Mouse (Mus musculus) liver, embryonic 11.5 days (tissue): ENCODE measurements around the gene Ccdc33. TPM values are rescaled to one million over a fixed set of nuclear protein-coding genes. Genes with fewer than 3 reads are reported as not detected.

Source experiments
- ATAC-seq: fragments of 200-750 bp; cut with Nextera tagmentation; replicated peaks from 2 replicates; pipeline ENCODE4 v1.8.0; 2017; ENCODE audit warnings: moderate number of reproducible peaks, mild to moderate bottlenecking, moderate TSS enrichment, moderate library complexity; ENCODE audit not compliant: low FRiP score
- DNase-seq: peaks from one replicate; pipeline ENCODE4 v3.0.0-alpha.2; 2017; ENCODE audit warnings: low spot score
- H3K27ac ChIP-seq: fragments of 300-500 bp; sonication (generic); 2 replicates; pipeline ENCODE4 v1.5.1; 2014; ENCODE audit warnings: mild to moderate bottlenecking, low read depth, low read length, control low read depth
- H3K27me3 ChIP-seq: fragments of 300-500 bp; sonication (generic); replicated peaks from 2 replicates; pipeline ENCODE4 v1.6.1; 2014; ENCODE audit warnings: low read length, mixed read lengths; ENCODE audit not compliant: control insufficient read depth, insufficient read depth
- H3K36me3 ChIP-seq: fragments of 300-500 bp; sonication (generic); 2 replicates; pipeline ENCODE4 v1.6.1; 2014; ENCODE audit warnings: mild to moderate bottlenecking, low read length, moderate library complexity, mixed read lengths; ENCODE audit not compliant: control insufficient read depth, insufficient read depth
- H3K4me1 ChIP-seq: fragments of 300-500 bp; sonication (generic); replicated peaks from 2 replicates; pipeline ENCODE4 v1.6.1; 2014; ENCODE audit warnings: low read length, mixed read lengths; ENCODE audit not compliant: control insufficient read depth, insufficient read depth
- H3K4me2 ChIP-seq: fragments of 300-500 bp; sonication (generic); 2 replicates; pipeline ENCODE4 v1.6.1; 2014; ENCODE audit warnings: mild to moderate bottlenecking, control low read depth, moderate library complexity
- H3K4me3 ChIP-seq: fragments of 300-500 bp; sonication (generic); 2 replicates; pipeline ENCODE4 v1.5.1; 2014; ENCODE audit warnings: low read depth, low read length, control low read depth
- H3K9ac ChIP-seq: fragments of 300-500 bp; sonication (generic); 2 replicates; pipeline ENCODE4 v1.6.1; 2014; ENCODE audit warnings: low read depth, low read length, control low read depth
- H3K9me3 ChIP-seq: fragments of 300-500 bp; sonication (generic); 2 replicates; pipeline ENCODE4 v1.6.1; 2016; ENCODE audit warnings: low read length, inconsistent platforms, mixed read lengths; ENCODE audit not compliant: control insufficient read depth
- WGBS: fragments of 180-500 bp; shearing (Covaris S2); extraction: QIAGEN DNeasy Blood & Tissue Kit; methylation state at CpG from one replicate; pipeline ENCODE4 v1.1.7; 2014; 5-methylcytosine and 5-hydroxymethylcytosine counted together
- polyA plus RNA-seq: library from polyadenylated mRNA; unstranded; fragments of >200 nt; fragmentation: Nextera tagmentation; extraction: Ambion mirVana; gene quantifications from 2 replicates; pipeline ENCODE4 v1.2.1, GENCODE M21; 2014

The Ccdc33 gene
- polyA plus RNA-seq, 1 experiment from 2014 or later: not detected

GRCm38 (mm10) chr9:58156819-58157560 lies 38.4 kb upstream of the Ccdc33 start:
- Histone ChIP-seq H3K27me3 (no peaks in the 10 kb centered on the region), H3K4me1 (peaks cover 6% of the 10 kb centered on the region; the same call in 1 of the 2 replicates), H3K4me3 (no peak overlapping the region), H3K9me3 (no peaks in the 10 kb centered on the region), H3K4me2 (no peak overlapping the region), H3K36me3 (no peaks in the 10 kb centered on the region), H3K27ac (no peak overlapping the region), H3K9ac (no peak overlapping the region)
- no peak for DNase-seq
- 82% methylated on average over 22 of the region's 22 CpGs for WGBS
- no peak for ATAC-seq

GRCm38 (mm10) chr9:58155366-58155765 lies 36.7 kb upstream of the Ccdc33 start:
- Histone ChIP-seq H3K27ac (no peak overlapping the region), H3K4me3 (no peak overlapping the region), H3K36me3 (no peaks in the 10 kb centered on the region), H3K9me3 (no peaks in the 10 kb centered on the region), H3K4me1 (peaks cover 6% of the 10 kb centered on the region; the same call in 1 of the 2 replicates), H3K9ac (no peak overlapping the region), H3K4me2 (no peak overlapping the region), H3K27me3 (no peaks in the 10 kb centered on the region)
- ATAC-seq (no peak), DNase-seq (no peak)
- 42% methylated on average over 3 of the region's 3 CpGs for WGBS

- Histone ChIP-seq H3K27ac (no peak overlapping the region), H3K4me1 (peaks cover 4% of the 10 kb centered on the region; the same call in 1 of the 2 replicates), H3K4me3 (no peak overlapping the region), H3K9ac (no peak overlapping the region), H3K36me3 (no peaks in the 10 kb centered on the region), H3K27me3 (peaks cover 2% of the 10 kb centered on the region; the same call in 1 of the 2 replicates), H3K4me2 (no peak overlapping the region), H3K9me3 (no peaks in the 10 kb centered on the region)
- no peak for ATAC-seq
- 77% methylated on average over 3 of the region's 3 CpGs for WGBS
- DNase-seq: no peak
These were observed 34.5 kb upstream of the Ccdc33 start for GRCm38 (mm10) chr9:58153095-58153494.

- Histone ChIP-seq H3K4me2 (no peak overlapping the region), H3K36me3 (no peaks in the 10 kb centered on the region), H3K9me3 (no peaks in the 10 kb centered on the region), H3K9ac (no peak overlapping the region), H3K4me1 (no peaks in the 10 kb centered on the region), H3K27ac (no peak overlapping the region), H3K27me3 (peaks cover 4% of the 10 kb centered on the region; the same call in 1 of the 2 replicates), H3K4me3 (no peak overlapping the region)
- DNase-seq (no peak), ATAC-seq (no peak)
- WGBS: 67% methylated on average over 4 of the region's 4 CpGs
These were observed 32.2 kb upstream of the Ccdc33 start for GRCm38 (mm10) chr9:58150733-58151361.

- no peak for ATAC-seq
- Histone ChIP-seq H3K27ac (no peak overlapping the region), H3K4me3 (no peak overlapping the region), H3K4me1 (no peaks in the 10 kb centered on the region), H3K9ac (no peak overlapping the region), H3K27me3 (peaks cover 4% of the 10 kb centered on the region; the same call in 1 of the 2 replicates), H3K36me3 (no peaks in the 10 kb centered on the region), H3K9me3 (no peaks in the 10 kb centered on the region), H3K4me2 (no peak overlapping the region)
- DNase-seq: no peak
- 66% methylated on average over 2 of the region's 2 CpGs for WGBS
These were observed 30.2 kb upstream of the Ccdc33 start for GRCm38 (mm10) chr9:58148806-58149205.

GRCm38 (mm10) chr9:58145417-58145816 lies 26.8 kb upstream of the Ccdc33 start:
- WGBS: 65% methylated on average over 5 of the region's 5 CpGs
- ATAC-seq: no peak
- H3K9ac ChIP-seq: no peak overlapping the region
- no peak overlapping the region for H3K27ac ChIP-seq
- H3K9me3 ChIP-seq: no peaks in the 10 kb centered on the region
- H3K27me3 ChIP-seq: peaks cover 4% of the 10 kb centered on the region; the same call in 1 of the 2 replicates
- H3K4me3 ChIP-seq: no peak overlapping the region
- no peak overlapping the region for H3K4me2 ChIP-seq
- H3K36me3 ChIP-seq: no peaks in the 10 kb centered on the region
- DNase-seq: no peak
- H3K4me1 ChIP-seq: no peaks in the 10 kb centered on the region

GRCm38 (mm10) chr9:58144664-58145063 lies 26.0 kb upstream of the Ccdc33 start:
- H3K4me2 ChIP-seq: no peak overlapping the region
- no peak for DNase-seq
- H3K27me3 ChIP-seq: peaks cover 4% of the 10 kb centered on the region; the same call in 1 of the 2 replicates
- H3K4me3 ChIP-seq: no peak overlapping the region
- no peak overlapping the region for H3K9ac ChIP-seq
- WGBS: 72% methylated on average over 1 of the region's 1 CpGs
- H3K9me3 ChIP-seq: no peaks in the 10 kb centered on the region
- no peak overlapping the region for H3K27ac ChIP-seq
- no peaks in the 10 kb centered on the region for H3K36me3 ChIP-seq
- ATAC-seq: no peak
- H3K4me1 ChIP-seq: no peaks in the 10 kb centered on the region

GRCm38 (mm10) chr9:58143419-58143818 lies 24.8 kb upstream of the Ccdc33 start:
- no peaks in the 10 kb centered on the region for H3K36me3 ChIP-seq
- 0 out of 2 replicates have a peak, but pooled peaks cover 2% of the 10 kb centered on the region for H3K27me3 ChIP-seq
- no peak overlapping the region for H3K9ac ChIP-seq
- no peaks in the 10 kb centered on the region for H3K9me3 ChIP-seq
- no peaks in the 10 kb centered on the region for H3K4me1 ChIP-seq
- no peak for DNase-seq
- no peak for ATAC-seq
- 39% methylated on average over 7 of the region's 7 CpGs for WGBS
- no peak overlapping the region for H3K4me2 ChIP-seq
- no peak overlapping the region for H3K4me3 ChIP-seq
- H3K27ac ChIP-seq: no peak overlapping the region
